Mouse (Mus musculus): ENCODE measurements around the gene Efnb1. TPM values are rescaled to one million over a fixed set of nuclear protein-coding genes. Genes with fewer than 3 reads are reported as not detected.

Efnb1 gene
- total RNA-seq, 2 experiments from 2014 or later: 4.5 to 5.8 TPM

DNA sequence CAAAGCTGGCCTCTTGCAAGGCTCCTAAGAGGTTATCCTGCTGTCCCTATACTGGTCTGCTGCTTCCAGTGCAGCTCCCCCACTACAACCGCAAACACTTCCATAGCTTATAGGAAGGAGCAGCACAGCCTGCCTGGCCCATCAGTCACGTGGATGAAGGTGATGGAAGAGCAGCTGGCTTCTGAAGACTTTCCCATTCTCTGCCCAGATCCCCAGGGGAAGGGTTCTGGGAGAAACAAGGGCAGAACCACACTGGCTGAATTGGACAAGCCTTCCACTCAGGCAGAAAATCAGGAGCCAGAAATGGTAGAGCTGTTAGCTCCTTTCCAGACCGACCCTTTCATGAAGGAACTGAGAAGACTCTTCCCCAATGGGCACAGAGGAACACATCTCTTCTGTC is 16.2 kb downstream of the Efnb1 start:
- intact Hi-C loops (cut with DNase I): no loop called here
- no peak for DNase-seq

DNA sequence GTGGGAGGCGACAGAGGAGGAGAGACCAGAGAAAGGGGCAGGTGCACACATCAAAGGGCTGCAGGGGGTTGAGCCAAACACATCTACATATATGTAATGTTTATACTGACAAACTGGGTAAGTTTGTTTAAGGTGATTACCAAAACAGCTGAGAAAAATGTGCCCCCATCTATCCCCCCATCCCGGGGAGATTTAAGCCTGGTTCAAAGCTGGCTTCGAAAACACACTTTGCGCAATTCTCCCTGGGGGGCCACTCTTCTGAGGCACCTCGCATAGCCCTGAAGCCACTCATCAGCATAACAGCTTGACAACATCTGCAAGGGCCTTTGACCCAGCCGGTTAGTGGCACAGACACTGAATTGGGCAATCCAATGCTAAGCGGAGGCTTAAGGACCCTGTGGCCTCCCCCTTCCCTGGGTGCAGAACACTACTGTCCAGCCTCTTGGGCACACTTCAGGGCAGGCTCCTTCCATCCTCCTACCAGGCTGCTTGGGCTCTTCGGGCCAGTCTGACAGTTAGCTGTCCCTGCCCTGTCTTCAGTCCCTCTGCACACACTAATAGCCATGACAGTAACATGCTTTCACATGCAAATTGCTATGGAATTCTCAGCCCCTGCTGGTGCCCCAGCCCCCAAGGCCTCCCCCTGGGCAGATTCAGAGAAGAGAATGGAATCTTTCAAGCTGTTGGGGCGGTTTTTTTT is 16.8 kb downstream of the Efnb1 start:
- no peak for DNase-seq
- intact Hi-C loops (cut with DNase I): no loop called here

DNA sequence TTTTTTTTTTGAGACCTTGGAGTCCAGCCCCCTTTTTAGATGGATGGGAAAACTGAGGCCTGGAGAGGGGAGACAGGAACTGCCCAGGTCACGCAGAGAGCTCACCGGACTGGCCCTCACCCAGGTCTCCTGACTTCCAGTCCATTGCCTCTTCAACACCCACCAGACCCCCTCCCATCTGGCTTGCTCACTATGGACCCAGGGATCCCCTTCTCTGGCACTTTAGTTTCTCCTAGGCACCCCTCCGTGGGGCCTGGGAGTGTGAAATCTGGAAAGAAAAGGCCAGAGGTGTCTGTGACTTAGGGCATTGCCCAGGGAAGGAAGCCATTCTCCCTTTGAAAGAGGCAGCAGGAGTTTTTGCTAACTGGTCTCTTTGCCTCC is 17.3 kb downstream of the Efnb1 start:
- intact Hi-C loops (cut with DNase I): no loop called here
- DNase-seq: no peak

DNA sequence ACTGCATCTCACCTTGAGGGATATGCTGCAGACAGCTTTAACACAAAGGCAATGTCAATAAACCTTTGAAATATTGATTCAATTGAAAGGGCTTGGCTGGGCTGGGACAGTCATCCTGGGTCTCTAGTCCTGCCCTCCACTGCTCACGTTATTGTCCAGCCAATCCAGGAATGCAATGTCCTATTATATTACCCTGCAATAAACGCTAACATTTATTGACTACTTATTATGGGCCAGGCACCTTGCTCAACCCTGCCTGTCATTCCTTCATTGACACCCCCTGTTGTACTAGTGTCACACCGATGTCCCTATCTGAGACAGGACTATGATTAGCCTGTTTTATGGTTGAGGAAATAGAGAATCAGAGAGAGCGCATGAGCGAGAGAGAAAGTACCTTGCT is 18.4 kb downstream of the Efnb1 start:
- no peak for DNase-seq
- intact Hi-C loops (cut with DNase I): no loop called here

DNA sequence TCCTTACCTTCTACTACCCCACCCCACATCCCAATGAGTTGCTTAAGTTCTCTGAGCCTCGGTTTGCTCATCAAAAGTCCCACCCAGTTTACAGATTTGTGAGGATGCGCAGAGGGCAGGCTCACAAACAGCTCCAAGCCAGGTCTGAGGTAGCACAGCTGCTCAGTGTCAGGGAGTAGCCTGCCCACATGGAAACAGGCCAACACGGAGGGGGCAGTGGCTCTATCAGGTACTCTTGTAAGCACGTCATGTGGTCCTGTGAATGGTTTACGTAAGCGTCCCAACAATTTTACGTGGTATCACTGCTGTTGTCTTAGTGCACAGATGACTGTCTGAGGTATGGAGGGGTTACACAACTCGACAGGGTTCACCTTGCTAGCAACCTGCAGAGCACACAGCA is 23.1 kb downstream of the Efnb1 start:
- intact Hi-C loops (cut with DNase I): no loop called here
- DNase-seq: no peak

- no peak for DNase-seq
- intact Hi-C loops (cut with DNase I): no loop called here
These were observed 28.2 kb downstream of the Efnb1 start for GRCm38 (mm10) chrX:99164111-99164510.

DNA sequence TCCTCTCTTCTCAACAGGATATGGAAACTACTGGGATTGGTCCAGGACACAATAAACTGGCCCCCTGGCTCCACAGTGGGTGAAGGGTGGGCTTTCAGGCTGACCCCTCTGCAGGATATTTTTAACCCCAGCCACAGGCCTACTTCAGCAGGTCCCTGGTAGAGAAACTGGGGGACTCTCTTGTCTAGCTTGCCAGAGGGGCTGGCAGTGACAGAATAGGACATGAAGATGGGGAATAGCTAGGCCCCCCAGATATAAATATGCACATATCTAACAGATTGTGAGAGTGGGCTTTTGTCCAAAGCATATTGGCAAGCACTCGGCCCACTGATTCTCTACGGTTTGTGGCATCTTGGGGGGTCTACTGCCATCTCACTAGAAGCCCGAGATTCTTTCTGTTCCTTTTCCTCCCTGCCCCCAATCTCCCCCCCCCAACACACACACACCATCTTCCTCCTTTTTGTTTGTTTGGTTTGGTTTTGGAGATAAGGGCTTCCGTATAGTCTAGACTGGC is 29.0 kb downstream of the Efnb1 start:
- intact Hi-C loops (cut with DNase I): no loop called here
- no peak for DNase-seq

DNA sequence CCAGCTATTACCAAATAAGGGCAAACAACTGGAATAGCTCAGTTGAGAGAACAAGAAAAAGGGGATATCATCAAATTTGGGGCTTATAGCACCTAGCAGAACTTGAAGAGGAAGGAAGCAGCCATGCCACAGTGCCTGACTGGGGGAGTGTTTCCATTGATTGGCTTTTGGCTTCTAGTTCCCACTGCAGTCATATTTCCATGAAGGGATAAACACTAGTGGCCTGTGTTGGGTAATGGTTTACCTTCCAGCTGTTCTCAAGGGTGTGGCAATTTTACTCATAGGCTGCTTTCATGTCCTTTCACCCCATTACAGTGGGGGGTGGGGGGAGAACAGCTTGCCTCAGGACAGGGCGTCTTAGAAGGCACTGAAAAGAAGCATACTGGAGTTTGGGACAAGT is 31.1 kb downstream of the Efnb1 start:
- DNase-seq: no peak
- intact Hi-C loops (cut with DNase I): no loop called here

DNA sequence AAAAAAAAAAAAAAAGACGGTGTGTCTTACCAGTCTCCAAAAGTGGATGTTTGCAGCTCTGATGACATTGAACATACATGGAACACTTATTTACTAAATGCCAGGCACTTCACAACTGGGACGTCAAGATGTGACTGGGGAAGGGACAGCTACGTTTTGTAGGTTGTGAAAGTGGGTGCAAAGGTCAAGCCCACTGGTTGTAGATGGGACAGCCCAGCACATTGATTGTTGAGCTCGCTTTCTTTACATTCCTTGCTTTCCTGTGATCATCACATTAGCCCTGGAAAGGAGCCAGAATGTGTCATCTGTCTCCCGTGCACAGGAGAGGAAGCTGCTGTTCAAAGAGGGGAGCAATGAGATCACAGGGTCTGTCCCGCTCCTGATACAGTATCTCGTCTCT is 31.6 kb downstream of the Efnb1 start:
- intact Hi-C loops (cut with DNase I): no loop called here
- DNase-seq: no peak

DNA sequence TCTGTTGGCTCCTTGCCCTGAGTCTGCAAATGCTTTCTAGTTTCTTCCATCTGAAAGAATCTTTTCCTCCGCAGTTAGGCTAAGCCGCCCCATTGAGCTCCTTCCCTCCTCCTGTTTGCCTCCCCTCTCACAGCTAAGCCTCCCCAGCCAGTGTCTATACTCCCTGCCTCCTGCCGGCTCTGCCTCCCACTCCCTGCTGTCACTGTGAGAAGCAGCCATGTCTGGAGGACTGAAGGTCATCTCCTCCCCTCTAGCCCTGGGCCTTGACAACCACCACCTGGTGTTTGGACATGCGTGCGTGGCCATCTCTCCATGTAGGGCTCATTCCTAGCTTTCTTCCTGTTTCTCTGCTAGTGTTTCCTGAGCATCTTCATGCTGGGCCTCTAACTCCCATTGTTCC is 36.4 kb downstream of the Efnb1 start:
- DNase-seq: no peak
- intact Hi-C loops (cut with DNase I): no loop called here

DNA sequence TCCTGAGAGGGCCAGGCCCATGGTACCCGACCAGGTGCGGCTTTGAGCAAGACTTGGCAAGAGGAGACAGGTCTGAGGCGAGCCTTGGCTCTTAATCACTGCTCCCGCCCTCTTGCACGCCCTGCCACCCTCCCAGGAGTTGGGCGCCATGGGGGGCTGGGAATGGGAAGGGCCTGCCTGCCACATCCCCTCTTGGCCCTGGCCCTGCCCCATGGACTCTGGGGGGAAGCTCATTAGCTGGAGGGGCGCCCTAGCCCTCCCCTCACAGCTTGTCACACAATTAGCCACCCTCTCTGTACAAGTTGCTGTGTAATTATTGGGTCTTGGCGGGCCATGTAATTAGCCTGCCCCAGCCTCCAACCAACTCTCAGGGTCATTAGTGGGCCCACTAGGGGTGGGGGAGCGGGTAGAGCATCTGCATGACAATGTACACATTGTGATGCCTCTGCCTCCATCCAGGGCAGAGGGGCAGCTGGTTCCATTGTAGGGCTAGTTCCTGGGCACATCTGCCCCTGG is 49.2 kb downstream of the Efnb1 start:
- DNase-seq: no peak
- intact Hi-C loops (cut with DNase I): no loop called here

DNA sequence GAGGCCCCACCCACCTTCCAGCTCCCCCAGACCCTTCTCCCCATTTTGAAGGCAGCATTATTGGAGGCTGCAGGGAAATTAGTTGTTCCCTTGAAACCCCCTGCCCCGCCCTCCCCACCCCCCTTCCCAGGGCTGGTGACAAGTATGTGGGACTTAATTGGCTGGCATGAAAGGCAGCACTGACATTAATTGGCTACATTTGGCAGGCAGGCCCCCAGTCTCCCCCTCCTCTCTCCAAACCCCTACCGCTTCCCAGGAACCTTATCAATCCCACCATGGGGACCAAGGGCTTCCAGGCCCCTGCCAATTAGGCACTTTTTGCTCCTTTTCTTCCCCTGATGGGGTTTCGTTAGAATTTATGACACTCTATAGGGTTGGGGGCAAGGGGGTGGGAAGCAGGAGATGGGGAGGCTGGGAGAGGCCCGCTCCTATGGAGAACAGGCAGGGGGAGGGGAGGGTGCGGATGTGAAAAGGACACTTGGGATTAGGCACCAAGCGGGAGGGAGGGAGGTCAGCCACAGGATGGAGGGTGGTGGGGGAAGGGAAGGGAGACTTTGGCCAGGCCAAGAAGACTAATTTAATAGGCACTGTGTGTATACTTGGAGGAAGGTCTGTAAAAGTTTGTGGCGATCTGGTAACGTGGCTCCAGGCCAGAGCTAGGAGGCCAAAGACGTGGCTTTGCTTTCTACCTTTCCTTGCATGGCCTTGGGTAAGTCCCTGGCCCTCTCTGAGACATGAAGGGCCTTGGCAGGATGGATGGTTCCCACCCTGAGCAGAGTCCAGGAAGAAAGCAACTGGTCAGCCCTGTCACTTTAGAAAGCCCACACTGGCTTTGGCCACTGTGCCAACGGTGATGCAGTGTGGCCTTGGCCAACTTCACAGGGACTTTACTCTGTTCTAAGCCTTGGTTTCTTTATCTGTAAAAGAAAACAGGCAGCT is 50.8 kb downstream of the Efnb1 start:
- DNase-seq: no peak
- intact Hi-C loops (cut with DNase I): no loop called here

DNA sequence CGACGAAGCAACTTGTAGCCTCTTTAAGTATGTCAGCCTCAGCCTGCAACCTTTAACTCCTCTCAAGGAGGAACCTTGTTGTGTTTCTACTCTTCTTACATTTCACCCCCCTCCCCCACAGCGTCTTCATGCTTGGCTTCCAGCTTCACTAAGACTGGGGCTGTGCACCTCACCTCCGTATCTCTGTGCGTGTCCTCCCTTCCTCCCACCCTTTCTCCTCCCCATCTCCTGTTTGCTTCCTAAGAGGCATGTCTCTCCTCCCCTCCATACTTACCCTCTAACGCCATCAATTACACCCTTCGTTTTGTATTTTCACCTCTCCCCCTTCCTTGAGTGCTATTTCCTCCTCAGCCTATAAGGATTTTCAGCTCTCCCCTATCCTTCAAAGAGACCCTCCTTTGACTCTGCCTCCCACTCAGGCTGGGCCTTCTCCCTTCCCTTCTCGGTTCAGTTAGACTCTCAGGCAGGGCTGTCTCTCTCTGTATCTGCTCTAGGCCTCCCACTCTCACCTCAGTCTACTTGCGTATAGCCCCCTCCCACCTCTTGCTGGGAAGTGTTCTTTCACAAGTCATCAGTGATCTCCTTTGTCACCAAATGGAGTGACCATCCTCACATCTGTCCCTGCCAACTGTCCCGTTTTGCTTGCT is 55.6 kb downstream of the Efnb1 start:
- DNase-seq: no peak
- intact Hi-C loops (cut with DNase I): no loop called here

- no peak for DNase-seq
- intact Hi-C loops (cut with DNase I): loop anchor here (5.0 kb wide), 1 partner anchor 60 kb away; the partner anchor contains the start of gene Efnb1
These were observed 61.0 kb downstream of the Efnb1 start for GRCm38 (mm10) chrX:99196910-99197309.

GRCm38 (mm10) chrX:99198532-99198931 is 62.6 kb downstream of the Efnb1 start:
- intact Hi-C loops (cut with DNase I): loop anchor here (5.0 kb wide), 1 partner anchor 61 kb away; the partner anchor contains the start of gene Efnb1
- DNase-seq: no peak

Other genes starting within 250 kb of the Efnb1 start
- 1 to 10 TPM; 3.7 to 3.9 TPM for gene Ophn1, start 245.1 kb upstream of the Efnb1 start, total RNA-seq (2021)
- gene Yipf6, start 199.8 kb upstream of the Efnb1 start, total RNA-seq (2021): 1 to 10 TPM; 8.7 to 9.0 TPM
- 10 to 100 TPM; 13.3 to 13.5 TPM for gene Stard8, start 132.9 kb upstream of the Efnb1 start, total RNA-seq (2021)